Mouse (Mus musculus) left cerebral cortex, postnatal 14 days (tissue): ENCODE measurements around the gene Olfr1555-ps1. TPM values are rescaled to one million over a fixed set of nuclear protein-coding genes. Genes with fewer than 3 reads are reported as not detected.
"Not testable (repeated sequence)": the region's sequence is repeated elsewhere in the genome, so short reads cannot be mapped to it uniquely, and the experiment has no call there.

Experiments used
- DNase-seq, 2 experiments: peaks; one replicate each; pipeline ENCODE4 v3.0.0; 2021 to 2022; ENCODE audit warnings: low spot score in 2 of 2, mixed read lengths in 1 of 2
- intact Hi-C: fragments of 180-260 bp; cut with DNase I; formaldehyde crosslinking; loops from one replicate; pipeline ENCODE4 v1.15.1; 2025
- long read RNA-seq, 2 experiments: library from polyadenylated mRNA; stranded (forward); transcript quantifications; one replicate each; pipeline ENCODE4 v2.0.0; 2021
- total RNA-seq, 2 experiments: library from RNA; stranded (reverse); gene quantifications; 2 replicates each; pipeline ENCODE4 v1.2.3; 2021

Gene Olfr1555-ps1
- not detected for total RNA-seq
- long read RNA-seq, experiment 1: 0 reads
- long read RNA-seq, experiment 2: 0 reads

DNA sequence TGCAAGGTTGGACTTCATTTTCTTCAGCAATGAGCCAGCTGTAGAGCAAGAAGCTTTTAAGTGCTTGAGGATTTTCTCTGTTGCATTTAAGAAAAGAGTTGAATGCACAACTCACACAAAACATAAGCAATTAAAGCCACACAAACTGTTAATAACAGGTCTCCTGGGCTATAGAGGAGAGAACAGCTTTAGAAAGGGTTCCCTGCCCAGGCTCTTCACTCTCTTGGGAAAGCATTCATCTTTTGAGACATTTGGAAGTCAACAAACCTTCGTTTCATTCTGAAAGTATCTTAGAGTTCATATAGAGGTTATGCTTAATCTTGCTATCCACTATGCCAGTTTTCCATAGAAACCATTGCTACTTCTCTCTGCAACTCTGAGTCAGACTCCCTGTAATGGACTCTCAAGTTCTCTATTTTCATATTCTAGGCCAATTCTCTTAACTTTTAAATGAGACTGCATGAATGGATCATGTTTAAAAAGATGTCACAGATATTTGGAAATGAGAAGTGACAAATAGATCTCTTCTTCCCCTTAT, at the start of gene Olfr1555-ps1:
Olfr1555-ps1 (minus strand) TSS at position 51 of the 538 bp plus-strand sequence.
- intact Hi-C loops, DNase-seq: not testable (repeated sequence)

- DNase-seq: no peak
- intact Hi-C loops: no loop called here
Measured at GRCm38 (mm10) chr19:12200334-12200733, 30.4 kb upstream of the Olfr1555-ps1 start, which contains the start of gene Olfr1431. Gene Olfr1431 (plus strand): TSS chr19:12200634.

- intact Hi-C loops, DNase-seq: not testable (repeated sequence)
Measured at GRCm38 (mm10) chr19:12199076-12199475, 29.2 kb upstream of the Olfr1555-ps1 start.

DNA sequence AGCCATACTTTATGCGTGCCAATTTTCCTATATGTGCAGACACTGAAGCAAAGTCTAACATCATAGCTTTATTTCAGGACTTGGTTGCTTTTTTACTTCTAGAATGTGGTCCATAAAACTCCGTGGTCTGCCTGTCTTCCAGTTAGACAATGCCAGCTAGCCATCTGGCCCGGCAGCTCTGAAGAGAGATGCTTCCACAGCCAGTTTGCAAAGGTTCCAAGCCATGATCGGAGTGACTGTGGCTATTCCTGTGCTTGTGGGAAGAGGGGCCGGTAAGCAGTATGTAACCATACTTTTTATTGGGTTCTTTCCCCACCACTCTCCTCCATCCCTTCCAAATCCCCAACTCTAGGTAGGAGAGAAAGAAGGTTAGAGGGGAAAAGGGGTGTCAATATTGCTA, 5.5 kb upstream of the Olfr1555-ps1 start:
- intact Hi-C loops: not testable (repeated sequence)
- peak in 1 of 2 experiments; percentile 17 for DNase-seq

DNA sequence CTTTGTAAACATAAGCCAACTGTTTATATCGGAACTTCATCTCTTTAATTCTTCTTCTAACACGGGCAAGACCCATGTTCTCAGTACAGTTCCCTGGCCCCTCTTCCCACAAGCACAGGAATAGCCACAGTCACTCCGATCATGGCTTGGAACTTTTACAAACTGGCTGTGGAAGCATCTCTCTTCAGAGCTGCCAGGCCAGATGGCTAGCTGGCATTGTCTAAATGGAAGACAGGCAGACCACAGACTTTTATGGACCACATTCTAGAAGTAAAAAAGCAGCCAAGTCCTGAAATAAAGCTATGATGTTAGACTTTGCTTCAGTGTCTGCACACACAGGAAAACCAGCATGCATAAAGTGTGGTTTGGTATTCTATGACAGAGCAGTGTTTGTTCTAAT, 24.5 kb downstream of the Olfr1555-ps1 start:
- peak; percentile 18 to 43 for DNase-seq
- intact Hi-C loops: loop anchor here (10.0 kb wide), 1 partner anchor 229 kb away; no protein-coding TSS in a partner anchor

- DNase-seq: peak; percentile 52 to 61
- intact Hi-C loops: loop anchor here (2.0 to 10.0 kb wide), 2 partner anchors 149 to 231 kb away; no protein-coding TSS in a partner anchor
Measured at GRCm38 (mm10) chr19:12143356-12143755, 26.6 kb downstream of the Olfr1555-ps1 start.

DNA sequence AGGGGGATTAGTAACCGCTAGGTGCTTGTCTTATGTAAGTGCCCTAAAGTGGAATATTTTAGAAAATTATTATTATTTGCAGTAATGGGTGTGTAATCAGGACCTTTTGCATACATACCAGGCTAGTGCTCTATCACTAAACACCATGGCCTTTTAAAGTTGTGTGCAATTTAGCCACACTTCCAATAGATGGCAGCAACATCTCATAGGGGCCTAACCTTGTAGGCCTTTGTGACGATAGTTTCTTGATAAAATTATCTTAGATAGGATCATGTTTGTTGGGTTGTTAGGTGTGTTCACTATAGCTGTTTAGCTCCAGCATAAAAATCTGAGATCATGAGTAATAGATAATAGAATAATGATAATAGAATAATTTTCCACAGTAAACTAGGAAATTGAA, 35.6 kb downstream of the Olfr1555-ps1 start:
- intact Hi-C loops: loop anchor here (5.0 to 10.0 kb wide), 2 partner anchors 363 to 461 kb away; partner anchors contain the start of gene Gm4952

GRCm38 (mm10) chr19:12123103-12123502, 46.8 kb downstream of the Olfr1555-ps1 start, which contains the start of gene Olfr76:
Gene Olfr76 (minus strand): TSS chr19:12123203.
- DNase-seq: no peak
- intact Hi-C loops: no loop called here

More for the DNA sequence above, 35.6 kb downstream of the Olfr1555-ps1 start:
- DNase-seq: peak; percentile 52 to 59

DNA sequence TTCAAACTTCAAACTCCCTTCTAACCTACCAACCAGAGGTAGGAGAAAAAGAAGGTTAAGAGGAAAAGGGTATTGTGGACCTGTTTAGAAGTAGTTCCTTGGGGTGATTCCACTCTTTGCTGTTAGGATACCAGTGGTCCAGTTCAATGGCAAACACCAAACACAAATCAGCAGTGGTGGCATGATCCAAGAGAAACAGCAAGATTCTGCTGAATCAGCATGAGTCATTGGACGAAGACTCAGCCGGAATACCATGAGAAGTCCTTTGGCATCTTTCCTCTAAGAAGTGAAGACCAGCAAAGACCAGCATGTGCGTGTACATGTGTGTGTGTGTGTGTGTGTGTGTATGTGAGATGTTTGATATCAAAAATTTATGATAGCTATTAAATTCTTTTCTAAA, 53.4 kb downstream of the Olfr1555-ps1 start:
- DNase-seq: no peak
- intact Hi-C loops: no loop called here

GRCm38 (mm10) chr19:12115797-12116196, 54.1 kb downstream of the Olfr1555-ps1 start, which contains the start of gene Olfr1428:
Gene Olfr1428 (minus strand): TSS chr19:12115897.
- no peak for DNase-seq
- intact Hi-C loops: no loop called here

Other genes starting within 250 kb of the Olfr1555-ps1 start
- 10 to 100 TPM; 57.0 to 60.3 TPM for gene Osbp, start 204.2 kb downstream of the Olfr1555-ps1 start, total RNA-seq
- gene Olfr1423, start 128.8 kb downstream of the Olfr1555-ps1 start, total RNA-seq: not detected
- gene Olfr1424, start 107.4 kb downstream of the Olfr1555-ps1 start, total RNA-seq: not detected
- not detected for gene Olfr1425, start 92.4 kb downstream of the Olfr1555-ps1 start, total RNA-seq
- not detected for gene Olfr1426, start 78.1 kb downstream of the Olfr1555-ps1 start, total RNA-seq
- gene Olfr1427, start 66.8 kb downstream of the Olfr1555-ps1 start, total RNA-seq: not detected
- not detected for gene Olfr1428, start 54.2 kb downstream of the Olfr1555-ps1 start, total RNA-seq
- not detected for gene Olfr76, start 46.9 kb downstream of the Olfr1555-ps1 start, total RNA-seq
- gene Olfr1431, start 30.5 kb upstream of the Olfr1555-ps1 start, total RNA-seq: not detected
- not detected for gene Olfr1432, start 62.5 kb upstream of the Olfr1555-ps1 start, total RNA-seq
- gene Olfr262, start 71.5 kb upstream of the Olfr1555-ps1 start, total RNA-seq: not detected
- gene Olfr235, start 90.9 kb upstream of the Olfr1555-ps1 start, total RNA-seq: not detected
- not detected for gene Olfr1434, start 109.7 kb upstream of the Olfr1555-ps1 start, total RNA-seq
- gene Olfr1436, start 129.0 kb upstream of the Olfr1555-ps1 start, total RNA-seq: not detected
- not detected for gene Olfr1437, start 155.0 kb upstream of the Olfr1555-ps1 start, total RNA-seq
- gene Olfr1438-ps1, start 165.8 kb upstream of the Olfr1555-ps1 start, total RNA-seq: not detected
- not detected for gene Olfr1440, start 217.2 kb upstream of the Olfr1555-ps1 start, total RNA-seq
- gene Olfr1441, start 247.3 kb upstream of the Olfr1555-ps1 start, total RNA-seq: not detected